Mouse (Mus musculus): ENCODE data around the gene Hoxb3. TPM values are rescaled to one million over a fixed set of nuclear protein-coding genes. Genes with fewer than 3 reads are reported as not detected.

Hoxb3 gene
- polyA plus RNA-seq, 1 experiment: not detected

GRCm38 (mm10) chr11:96325747-96326212, 2.7 kb downstream of the Hoxb3 start:
- H3K27ac ChIP-seq (ENCODE audit: insufficient read depth, low read length): no peak overlapping the region
- TF ChIP-seq POLR2A (IDR thresholded peaks at IDR 0.05; ENCODE audit: extremely low read depth, insufficient read depth, low read length) (no peak), CTCF (IDR thresholded peaks at IDR 0.05; ENCODE audit: extremely low read depth, insufficient read depth, low read length) (no peak)
- no peaks in the 10 kb centered on the region for H3K4me1 ChIP-seq (ENCODE audit: control insufficient read depth, insufficient read depth, low read length)
- no peak overlapping the region for H3K4me3 ChIP-seq (ENCODE audit: insufficient read depth, low read length)

- no peak overlapping the region for H3K4me3 ChIP-seq (ENCODE audit: insufficient read depth, low read length)
- TF ChIP-seq CTCF (IDR thresholded peaks at IDR 0.05; ENCODE audit: extremely low read depth, insufficient read depth, low read length) (no peak), POLR2A (IDR thresholded peaks at IDR 0.05; ENCODE audit: extremely low read depth, insufficient read depth, low read length) (no peak)
- no peak overlapping the region for H3K27ac ChIP-seq (ENCODE audit: insufficient read depth, low read length)
- no peaks in the 10 kb centered on the region for H3K4me1 ChIP-seq (ENCODE audit: control insufficient read depth, insufficient read depth, low read length)
Observed at GRCm38 (mm10) chr11:96326705-96327104, 3.6 kb downstream of the Hoxb3 start.

GRCm38 (mm10) chr11:96327122-96327521, 4.0 kb downstream of the Hoxb3 start:
- no peak overlapping the region for H3K4me3 ChIP-seq (ENCODE audit: insufficient read depth, low read length)
- no peak overlapping the region for H3K27ac ChIP-seq (ENCODE audit: insufficient read depth, low read length)
- no peaks in the 10 kb centered on the region for H3K4me1 ChIP-seq (ENCODE audit: control insufficient read depth, insufficient read depth, low read length)
- TF ChIP-seq CTCF (IDR thresholded peaks at IDR 0.05; ENCODE audit: extremely low read depth, insufficient read depth, low read length) (no peak), POLR2A (IDR thresholded peaks at IDR 0.05; ENCODE audit: extremely low read depth, insufficient read depth, low read length) (no peak)

GRCm38 (mm10) chr11:96327750-96328149, 4.6 kb downstream of the Hoxb3 start:
- Histone ChIP-seq H3K4me3 (ENCODE audit: insufficient read depth, low read length) (no peak overlapping the region), H3K4me1 (ENCODE audit: control insufficient read depth, insufficient read depth, low read length) (no peaks in the 10 kb centered on the region), H3K27ac (ENCODE audit: insufficient read depth, low read length) (no peak overlapping the region)
- TF ChIP-seq CTCF (IDR thresholded peaks at IDR 0.05; ENCODE audit: extremely low read depth, insufficient read depth, low read length) (no peak), POLR2A (IDR thresholded peaks at IDR 0.05; ENCODE audit: extremely low read depth, insufficient read depth, low read length) (no peak)

GRCm38 (mm10) chr11:96328605-96329004, 5.5 kb downstream of the Hoxb3 start:
- Histone ChIP-seq H3K4me3 (ENCODE audit: insufficient read depth, low read length) (no peak overlapping the region), H3K4me1 (ENCODE audit: control insufficient read depth, insufficient read depth, low read length) (no peaks in the 10 kb centered on the region), H3K27ac (ENCODE audit: insufficient read depth, low read length) (no peak overlapping the region)
- TF ChIP-seq CTCF (IDR thresholded peaks at IDR 0.05; ENCODE audit: extremely low read depth, insufficient read depth, low read length) (no peak), POLR2A (IDR thresholded peaks at IDR 0.05; ENCODE audit: extremely low read depth, insufficient read depth, low read length) (no peak)

- H3K4me3 ChIP-seq (ENCODE audit: insufficient read depth, low read length): no peak overlapping the region
- H3K27ac ChIP-seq (ENCODE audit: insufficient read depth, low read length): no peak overlapping the region
- TF ChIP-seq POLR2A (IDR thresholded peaks at IDR 0.05; ENCODE audit: extremely low read depth, insufficient read depth, low read length) (no peak), CTCF (IDR thresholded peaks at IDR 0.05; ENCODE audit: extremely low read depth, insufficient read depth, low read length) (no peak)
- H3K4me1 ChIP-seq (ENCODE audit: control insufficient read depth, insufficient read depth, low read length): no peaks in the 10 kb centered on the region
Observed at GRCm38 (mm10) chr11:96332105-96332504, 9.0 kb downstream of the Hoxb3 start.

GRCm38 (mm10) chr11:96332618-96333032, 9.5 kb downstream of the Hoxb3 start:
- Histone ChIP-seq H3K4me1 (ENCODE audit: control insufficient read depth, insufficient read depth, low read length) (no peaks in the 10 kb centered on the region), H3K27ac (ENCODE audit: insufficient read depth, low read length) (no peak overlapping the region), H3K4me3 (ENCODE audit: insufficient read depth, low read length) (no peak overlapping the region)
- TF ChIP-seq POLR2A (IDR thresholded peaks at IDR 0.05; ENCODE audit: extremely low read depth, insufficient read depth, low read length): no peak
- TF ChIP-seq CTCF (IDR thresholded peaks at IDR 0.05; ENCODE audit: extremely low read depth, insufficient read depth, low read length): no peak

GRCm38 (mm10) chr11:96333241-96334001, 10.3 kb downstream of the Hoxb3 start:
- H3K4me3 ChIP-seq (ENCODE audit: insufficient read depth, low read length): no peak overlapping the region
- H3K4me1 ChIP-seq (ENCODE audit: control insufficient read depth, insufficient read depth, low read length): no peaks in the 10 kb centered on the region
- TF ChIP-seq CTCF (IDR thresholded peaks at IDR 0.05; ENCODE audit: extremely low read depth, insufficient read depth, low read length): no peak
- TF ChIP-seq POLR2A (IDR thresholded peaks at IDR 0.05; ENCODE audit: extremely low read depth, insufficient read depth, low read length): no peak
- no peak overlapping the region for H3K27ac ChIP-seq (ENCODE audit: insufficient read depth, low read length)

GRCm38 (mm10) chr11:96334002-96334364, 10.9 kb downstream of the Hoxb3 start:
- Histone ChIP-seq H3K4me1 (ENCODE audit: control insufficient read depth, insufficient read depth, low read length) (no peaks in the 10 kb centered on the region), H3K27ac (ENCODE audit: insufficient read depth, low read length) (no peak overlapping the region), H3K4me3 (ENCODE audit: insufficient read depth, low read length) (no peak overlapping the region)
- TF ChIP-seq CTCF (IDR thresholded peaks at IDR 0.05; ENCODE audit: extremely low read depth, insufficient read depth, low read length) (no peak), POLR2A (IDR thresholded peaks at IDR 0.05; ENCODE audit: extremely low read depth, insufficient read depth, low read length) (no peak)

- H3K4me3 ChIP-seq (ENCODE audit: insufficient read depth, low read length): no peak overlapping the region
- H3K4me1 ChIP-seq (ENCODE audit: control insufficient read depth, insufficient read depth, low read length): no peaks in the 10 kb centered on the region
- H3K27ac ChIP-seq (ENCODE audit: insufficient read depth, low read length): no peak overlapping the region
- TF ChIP-seq POLR2A (IDR thresholded peaks at IDR 0.05; ENCODE audit: extremely low read depth, insufficient read depth, low read length): no peak
- TF ChIP-seq CTCF (IDR thresholded peaks at IDR 0.05; ENCODE audit: extremely low read depth, insufficient read depth, low read length): no peak
Observed at GRCm38 (mm10) chr11:96334998-96335397, 11.9 kb downstream of the Hoxb3 start.
